Mouse (Mus musculus): ENCODE results near the gene Gm20388.

DNA sequence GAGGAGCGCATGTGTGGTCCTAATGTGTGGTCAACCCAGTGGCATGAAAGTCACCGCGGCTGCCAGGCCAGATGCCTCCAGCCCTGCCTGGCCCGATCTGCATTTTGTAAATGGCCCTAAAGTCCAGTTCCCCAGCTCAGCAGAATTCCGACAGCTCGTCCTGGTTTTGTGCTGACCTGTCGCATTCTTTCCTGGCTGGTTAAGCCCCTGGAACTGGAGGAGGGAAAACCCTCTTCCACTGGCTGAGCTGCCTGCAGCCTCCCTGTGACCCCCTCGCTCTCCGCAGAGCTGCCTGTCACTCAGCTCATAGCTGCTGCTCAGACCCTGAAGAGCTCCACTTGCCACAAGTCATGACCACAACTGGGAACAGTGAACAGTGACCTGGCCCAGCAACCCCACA, 1369.8 kb downstream of the Gm20388 start:
- no peak for TF ChIP-seq CTCF (IDR thresholded peaks at IDR 0.05; ENCODE audit: extremely low read depth, insufficient read depth, low read length)
- TF ChIP-seq POLR2A (IDR thresholded peaks at IDR 0.05; ENCODE audit: extremely low read depth, insufficient read depth, low read length): no peak

Data from cortical plate, adult 2 months (tissue).